ENCODE assay signal across 22 mouse cellular contexts in genomic region chr16:52468426-52468825, GRCm38 (mm10). TPM values are rescaled to one million over a fixed set of nuclear protein-coding genes. Genes with fewer than 3 reads are reported as not detected.
DNase-seq lines count a peak whose midpoint lies in the region; ATAC-seq and TF ChIP-seq lines count a peak whose summit lies in the region.
"Had no signal": no experiment of that assay in that cellular context is flagged by ENCODE, and none has a peak within 500 bp of the region (broad histone marks: within the 10 kb centered on the region; RNA-seq: fewer than 3 reads in every experiment).

No protein-coding gene starts in this region.

- H3K79me2 ChIP-seq in CH12.LX (replicated peaks; ENCODE audit: control insufficient read depth, extremely low read depth, insufficient read depth, poor library complexity, severe bottlenecking), result no peaks in the 10 kb centered on the region

- H3K4me2 ChIP-seq in lung, postnatal 0 days (replicated peaks; ENCODE audit: low read depth, low read length), result no peak overlapping the region
- no peak overlapping the region for H3K4me2 ChIP-seq in CH12.LX (ENCODE audit: insufficient read depth, low read depth, poor library complexity, severe bottlenecking)
- H3K4me2 ChIP-seq: embryonic facial prominence, embryonic 13.5 days; hindbrain, embryonic 14.5 days; limb, embryonic 15.5 days; neural tube, embryonic 13.5 days; stomach, embryonic 15.5 days had no signal

- TF ChIP-seq POLR2A in CH12.LX (IDR thresholded peaks at IDR 0.05; ENCODE audit: low read depth, low read length), result 0 out of 2 replicates have a peak, but pooled peaks have one; percentile 30

- no peaks in the 10 kb centered on the region for H3K9me3 ChIP-seq in lung, postnatal 0 days (ENCODE audit: low read length)
- H3K9me3 ChIP-seq in CH12.LX (replicated peaks; ENCODE audit: low read length), result no peaks in the 10 kb centered on the region
- H3K9me3 ChIP-seq: embryonic facial prominence, embryonic 13.5 days; limb, embryonic 15.5 days; megakaryocyte, embryonic 14.5 days; neural tube, embryonic 13.5 days; stomach, embryonic 15.5 days had no signal

- no peak overlapping the region for H3K9ac ChIP-seq in lung, postnatal 0 days (replicated peaks; ENCODE audit: low read depth)
- no peak overlapping the region for H3K9ac ChIP-seq in CH12.LX (ENCODE audit: insufficient read depth, low read depth)
- H3K9ac ChIP-seq: embryonic facial prominence, embryonic 13.5 days; hindbrain, embryonic 14.5 days; limb, embryonic 15.5 days; neural tube, embryonic 13.5 days; stomach, embryonic 15.5 days had no signal

- no peak for TF ChIP-seq EP300 in lung, postnatal 0 days (IDR thresholded peaks at IDR 0.05)
- TF ChIP-seq EP300 in CH12.LX (IDR thresholded peaks at IDR 0.05; ENCODE audit: low read length), result no peak

- TF ChIP-seq RAD21 in CH12.LX (IDR thresholded peaks at IDR 0.05; ENCODE audit: low read depth, low read length), result no peak

- ATAC-seq in lung, postnatal 0 days, result no peak
- ATAC-seq in hematopoietic stem cell, adult 5-6 weeks (replicated peaks in 1 of 2; ENCODE audit: insufficient read depth in 1 of 2, low FRiP score in 2 of 2, low TSS enrichment in 1 of 2, low read depth in 1 of 2, poor library complexity in 2 of 2, severe bottlenecking in 2 of 2), result peak; percentile 19 to 67; a peak in 2 of 4 replicates
- ATAC-seq in erythroblast, adult 5-6 weeks (replicated peaks; ENCODE audit: low FRiP score, poor library complexity, severe bottlenecking), result no peak

- no peaks in the 10 kb centered on the region for H3K36me3 ChIP-seq in lung, postnatal 0 days (ENCODE audit: insufficient read depth, low read length)
- no peaks in the 10 kb centered on the region for H3K36me3 ChIP-seq in CH12.LX (replicated peaks in 1 of 2; ENCODE audit: control insufficient read depth in 1 of 2, insufficient read depth in 1 of 2, low read length in 1 of 2)
- H3K36me3 ChIP-seq: embryonic facial prominence, embryonic 13.5 days; limb, embryonic 15.5 days; neural tube, embryonic 13.5 days; stomach, embryonic 15.5 days had no signal

- H3K4me1 ChIP-seq in lung, postnatal 0 days (ENCODE audit: insufficient read depth, low read depth, low read length), result no peaks in the 10 kb centered on the region; the same call in 1 of the 2 replicates
- H3K4me1 ChIP-seq in CH12.LX (ENCODE audit: control insufficient read depth in 1 of 2, insufficient read depth in 2 of 2), result peaks cover 11 to 73% of the 10 kb centered on the region in 2 experiments
- H3K4me1 ChIP-seq: embryonic facial prominence, embryonic 13.5 days; neural tube, embryonic 13.5 days; stomach, embryonic 15.5 days had no signal

- in situ Hi-C loops in CH12.LX (cut with MboI; ENCODE audit: low pct_ligation_motif_present, low pct_unique_long_range_greater_than_20kb, low sequenced_read_pairs), result loop anchor here (25.0 kb wide), 4 partner anchors 144 to 769 kb away; no protein-coding TSS in a partner anchor

- H3K27ac ChIP-seq in lung, postnatal 0 days (ENCODE audit: low read length), result no peak overlapping the region
- H3K27ac ChIP-seq in CH12.LX (ENCODE audit: insufficient read depth, low read depth), result peak overlapping the region; percentile 53; the same call in 1 of the 2 replicates
- H3K27ac ChIP-seq: embryonic facial prominence, embryonic 13.5 days; hindbrain, embryonic 14.5 days; limb, embryonic 15.5 days; neural tube, embryonic 13.5 days; stomach, embryonic 15.5 days had no signal

- no peak overlapping the region for H3K4me3 ChIP-seq in lung, postnatal 0 days (ENCODE audit: low read depth, low read length)
- peak overlapping the region in 1 of 3 experiments; percentile 38 for H3K4me3 ChIP-seq in CH12.LX (replicated peaks in 1 of 3; ENCODE audit: low read depth in 2 of 3, low read length in 2 of 3, poor library complexity in 1 of 3)
- H3K4me3 ChIP-seq: embryonic facial prominence, embryonic 13.5 days; limb, embryonic 15.5 days; megakaryocyte, embryonic 14.5 days; neural tube, embryonic 13.5 days; stomach, embryonic 15.5 days had no signal

- peak; percentile 35 for DNase-seq in lung, postnatal 25 days (ENCODE audit: low spot score)
- DNase-seq in lung, postnatal 0 days (ENCODE audit: low spot score), result no peak
- DNase-seq in CH12.LX (ENCODE audit: extremely low read depth), result peak; percentile 50
- DNase-seq in naive thymus-derived CD4-positive, alpha-beta T cell, adult 2 months (ENCODE audit: low read depth), result peak; percentile 20
- no peak for DNase-seq in layer of hippocampus, adult 11-12 months (ENCODE audit: low spot score)
- no peak for DNase-seq in gastrocnemius, adult 18-20 months (ENCODE audit: low spot score)
- DNase-seq: adrenal gland, adult 8-10 months; cerebellum, adult 2 months; gastrocnemius, postnatal 10 days; heart, postnatal 10 days; kidney, adult 18-20 months; kidney, postnatal 25 days; right cerebral cortex, postnatal 4 days; thymus, adult 2 months had no signal

- dilution Hi-C loops in CH12.LX (cut with MboI; ENCODE audit: extremely low pct_ligation_motif_present, extremely low pct_unique_long_range_greater_than_20kb, low sequenced_read_pairs), result no loop called here

- TF ChIP-seq CTCF in lung, postnatal 0 days (IDR thresholded peaks at IDR 0.05), result no peak
- no peak for TF ChIP-seq CTCF in CH12.LX (conservative IDR thresholded peaks at IDR 0.05 in 1 of 2, IDR thresholded peaks at IDR 0.05 in 1 of 2; ENCODE audit: low read depth in 2 of 2, low read length in 2 of 2)

- no peaks in the 10 kb centered on the region for H3K27me3 ChIP-seq in lung, postnatal 0 days (replicated peaks; ENCODE audit: insufficient read depth, low read length)
- H3K27me3 ChIP-seq in CH12.LX (replicated peaks), result no peaks in the 10 kb centered on the region
- H3K27me3 ChIP-seq: embryonic facial prominence, embryonic 13.5 days; limb, embryonic 15.5 days; megakaryocyte, embryonic 14.5 days; neural tube, embryonic 13.5 days; stomach, embryonic 15.5 days had no signal

TF ChIP-seq in CH12.LX, 34 proteins besides CTCF, POLR2A, EP300 and RAD21:
- TF ChIP-seq MEF2A (IDR thresholded peaks at IDR 0.05; ENCODE audit: borderline replicate concordance, low read depth, low read length) (no peak), CHD1 (IDR thresholded peaks at IDR 0.05; ENCODE audit: low read depth, low read length) (no peak), ZMIZ1 (IDR thresholded peaks at IDR 0.05; ENCODE audit: low read depth, low read length) (no peak), TCF12 (IDR thresholded peaks at IDR 0.05; ENCODE audit: low read depth, low read length) (no peak), IRF4 (IDR thresholded peaks at IDR 0.05; ENCODE audit: low read depth, low read length) (no peak), MXI1 (IDR thresholded peaks at IDR 0.05; ENCODE audit: low read depth, low read length) (no peak), POLR2AphosphoS2 (IDR thresholded peaks at IDR 0.05; ENCODE audit: low read depth, low read length) (no peak), USF2 (conservative IDR thresholded peaks at IDR 0.05; ENCODE audit: low read depth, low read length) (no peak), USF1 (IDR thresholded peaks at IDR 0.05; ENCODE audit: low read depth, low read length) (no peak), NELFE (IDR thresholded peaks at IDR 0.05; ENCODE audit: low read depth, low read length) (peak; percentile 28; the same call in 1 of the 2 replicates), MAX (IDR thresholded peaks at IDR 0.05; ENCODE audit: low read length) (no peak), ELF1 (IDR thresholded peaks at IDR 0.05; ENCODE audit: low read depth, low read length) (peak; percentile 68), BHLHE40 (IDR thresholded peaks at IDR 0.05; ENCODE audit: low read depth, low read length) (no peak), ZKSCAN1 (IDR thresholded peaks at IDR 0.05; ENCODE audit: borderline replicate concordance, low read depth, low read length) (no peak)

RNA-seq across cellular contexts. Expression of gene Alcam, which starts 14.6 kb away (rescaled TPM):
- 68.9 and 79.4 TPM in 2 replicates for polyA plus RNA-seq in lung, postnatal 0 days (2015; fragmentation: Nextera tagmentation; extraction: Ambion mirVana)
- total RNA-seq in CH12.LX (2012; rRNA removed) (56.7 and 70.6 TPM in 2 replicates), CH12.LX (2014; rRNA removed) (26.3 and 31.5 TPM in 2 replicates)
- polyA plus RNA-seq in CH12.LX (2012; ENCODE audit: insufficient read length, low read depth), result 51.3 and 54.6 TPM in 2 replicates
- 47.7 and 96.1 TPM in 2 replicates for total RNA-seq in hematopoietic stem cell, adult 5-6 weeks (2017)
- total RNA-seq in erythroblast, adult 5-6 weeks (2015; ENCODE audit: low replicate concordance), result 10.4 and 18.8 TPM in 2 replicates
- 6.9 and 11.0 TPM in 2 replicates for total RNA-seq in erythroblast, adult 5-6 weeks (2017; ENCODE audit: low replicate concordance)
- under 1 TPM; 0.41 to 0.97 TPM for total RNA-seq in gastrocnemius, adult 18-20 months (2021)

Comparison
In these comparisons a context has a peak if more than half of its experiments do, and no peak if none do; other contexts are left out.
1. DNase-seq: peak in lung, postnatal 25 days (single experiment), CH12.LX (single experiment) and naive thymus-derived CD4-positive, alpha-beta T cell, adult 2 months (single experiment); none in lung, postnatal 0 days (single experiment), layer of hippocampus, adult 11-12 months (single experiment) and gastrocnemius, adult 18-20 months (single experiment).
2. ATAC-seq: peak in hematopoietic stem cell, adult 5-6 weeks (2 of 2); none in lung, postnatal 0 days (single experiment) and erythroblast, adult 5-6 weeks (single experiment).
3. RNA of gene Alcam, which starts 14.6 kb away (total RNA-seq): 26.3 to 70.6 TPM in CH12.LX, 47.7 to 96.1 TPM in hematopoietic stem cell, adult 5-6 weeks and 6.9 to 18.8 TPM in erythroblast, adult 5-6 weeks; 0.41 to 0.97 TPM in gastrocnemius, adult 18-20 months; every median in the first group is over 4 times any median in the second.